Mouse (Mus musculus): ENCODE measurements around the gene Aig1. TPM values are rescaled to one million over a fixed set of nuclear protein-coding genes. Genes with fewer than 3 reads are reported as not detected.
"Not testable (repeated sequence)": the region's sequence is repeated elsewhere in the genome, so short reads cannot be mapped to it uniquely, and the experiment has no call there.

The Aig1 gene
- polyA plus RNA-seq, 2 experiments, result 6.6 to 14.3 TPM

GRCm38 (mm10) chr10:13906261-13906741 lies 37.5 kb upstream of the Aig1 start:
- Histone ChIP-seq H3K4me2 (ENCODE audit: low read depth) (no peak overlapping the region), H3K9ac (replicated peaks) (no peak overlapping the region), H3K27me3 (ENCODE audit: control insufficient read depth, insufficient read depth, low read length) (no peaks in the 10 kb centered on the region), H3K4me1 (replicated peaks; ENCODE audit: control insufficient read depth in 2 of 2, insufficient read depth in 2 of 2, low read length in 1 of 2) (no peaks in the 10 kb centered on the region), H3K9me3 (ENCODE audit: control insufficient read depth, low read length) (no peaks in the 10 kb centered on the region), H3K36me3 (replicated peaks; ENCODE audit: control insufficient read depth, insufficient read depth, low read depth) (no peaks in the 10 kb centered on the region), H3K4me3 (ENCODE audit: insufficient read depth in 1 of 2, low read depth in 2 of 2, low read length in 2 of 2) (no peak overlapping the region), H3K27ac (no peak overlapping the region)
- whole genome bisulfite sequencing (ENCODE audit: insufficient replicate concordance), result 64% methylated on average over 8 of the region's 8 CpGs
- TF ChIP-seq CTCF (IDR thresholded peaks at IDR 0.05; ENCODE audit: low read depth) (no peak), EP300 (IDR thresholded peaks at IDR 0.05; ENCODE audit: low read depth) (no peak)
- no peak for DNase-seq (ENCODE audit: low read depth in 3 of 3, low spot score in 3 of 3)
- no peak for ATAC-seq (ENCODE audit: insufficient read depth)

GRCm38 (mm10) chr10:13905618-13906017 lies 36.8 kb upstream of the Aig1 start:
- 71% methylated on average over 9 of the region's 9 CpGs for WGBS (ENCODE audit: insufficient replicate concordance)
- no peaks in the 10 kb centered on the region for H3K36me3 ChIP-seq (replicated peaks; ENCODE audit: control insufficient read depth, insufficient read depth, low read depth)

GRCm38 (mm10) chr10:13892762-13893161 lies 24.0 kb upstream of the Aig1 start:
- H3K9ac ChIP-seq (replicated peaks); H3K4me2 ChIP-seq (ENCODE audit: low read depth); DNase-seq (ENCODE audit: low read depth in 3 of 3, low spot score in 3 of 3); H3K27ac ChIP-seq; H3K4me1 ChIP-seq (replicated peaks; ENCODE audit: control insufficient read depth in 2 of 2, insufficient read depth in 2 of 2, low read length in 1 of 2); H3K36me3 ChIP-seq (replicated peaks; ENCODE audit: control insufficient read depth, insufficient read depth, low read depth); H3K4me3 ChIP-seq (ENCODE audit: insufficient read depth in 1 of 2, low read depth in 2 of 2, low read length in 2 of 2); H3K27me3 ChIP-seq (ENCODE audit: control insufficient read depth, insufficient read depth, low read length); ATAC-seq (ENCODE audit: insufficient read depth); H3K9me3 ChIP-seq (ENCODE audit: control insufficient read depth, low read length): not testable (repeated sequence)
- WGBS (ENCODE audit: insufficient replicate concordance), result 76% methylated on average over 6 of the region's 7 CpGs

More at GRCm38 (mm10) chr10:13905618-13906017, 36.8 kb upstream of the Aig1 start:
- no peak overlapping the region for H3K4me3 ChIP-seq (ENCODE audit: insufficient read depth in 1 of 2, low read depth in 2 of 2, low read length in 2 of 2)
- no peaks in the 10 kb centered on the region for H3K27me3 ChIP-seq (ENCODE audit: control insufficient read depth, insufficient read depth, low read length)
- no peaks in the 10 kb centered on the region for H3K4me1 ChIP-seq (replicated peaks; ENCODE audit: control insufficient read depth in 2 of 2, insufficient read depth in 2 of 2, low read length in 1 of 2)
- H3K27ac ChIP-seq, result no peak overlapping the region
- DNase-seq (ENCODE audit: low read depth in 3 of 3, low spot score in 3 of 3) (no peak), ATAC-seq (ENCODE audit: insufficient read depth) (no peak)
- H3K9ac ChIP-seq (replicated peaks), result no peak overlapping the region
- no peak overlapping the region for H3K4me2 ChIP-seq (ENCODE audit: low read depth)
- no peak for TF ChIP-seq EP300 (IDR thresholded peaks at IDR 0.05; ENCODE audit: low read depth)
- TF ChIP-seq CTCF (IDR thresholded peaks at IDR 0.05; ENCODE audit: low read depth), result no peak
- no peaks in the 10 kb centered on the region for H3K9me3 ChIP-seq (ENCODE audit: control insufficient read depth, low read length)

- no peak overlapping the region for H3K27ac ChIP-seq
- 76% methylated on average over 10 of the region's 10 CpGs for WGBS (ENCODE audit: insufficient replicate concordance)
- TF ChIP-seq CTCF (IDR thresholded peaks at IDR 0.05; ENCODE audit: low read depth) (no peak), EP300 (IDR thresholded peaks at IDR 0.05; ENCODE audit: low read depth) (no peak)
- peaks cover 6 to 8% of the 10 kb centered on the region in 2 experiments; a peak in 3 of 4 replicates for H3K4me1 ChIP-seq (replicated peaks; ENCODE audit: control insufficient read depth in 2 of 2, insufficient read depth in 2 of 2, low read length in 1 of 2)
- no peaks in the 10 kb centered on the region for H3K9me3 ChIP-seq (ENCODE audit: control insufficient read depth, low read length)
- H3K9ac ChIP-seq (replicated peaks), result no peak overlapping the region
- H3K36me3 ChIP-seq (replicated peaks; ENCODE audit: control insufficient read depth, insufficient read depth, low read depth), result no peaks in the 10 kb centered on the region
- no peaks in the 10 kb centered on the region for H3K27me3 ChIP-seq (ENCODE audit: control insufficient read depth, insufficient read depth, low read length)
- H3K4me3 ChIP-seq (ENCODE audit: insufficient read depth in 1 of 2, low read depth in 2 of 2, low read length in 2 of 2), result no peak overlapping the region
- ATAC-seq (ENCODE audit: insufficient read depth) (no peak), DNase-seq (ENCODE audit: low read depth in 3 of 3, low spot score in 3 of 3) (no peak)
- no peak overlapping the region for H3K4me2 ChIP-seq (ENCODE audit: low read depth)
Measured at GRCm38 (mm10) chr10:13882975-13883875, 14.4 kb upstream of the Aig1 start.

- Histone ChIP-seq H3K27ac (no peak overlapping the region), H3K27me3 (ENCODE audit: control insufficient read depth, insufficient read depth, low read length) (no peaks in the 10 kb centered on the region), H3K4me2 (ENCODE audit: low read depth) (no peak overlapping the region), H3K36me3 (replicated peaks; ENCODE audit: control insufficient read depth, insufficient read depth, low read depth) (no peaks in the 10 kb centered on the region), H3K4me1 (replicated peaks; ENCODE audit: control insufficient read depth in 2 of 2, insufficient read depth in 2 of 2, low read length in 1 of 2) (peaks cover 6 to 8% of the 10 kb centered on the region in 2 experiments; a peak in 3 of 4 replicates), H3K9me3 (ENCODE audit: control insufficient read depth, low read length) (no peaks in the 10 kb centered on the region), H3K4me3 (ENCODE audit: insufficient read depth in 1 of 2, low read depth in 2 of 2, low read length in 2 of 2) (no peak overlapping the region), H3K9ac (replicated peaks) (no peak overlapping the region)
- TF ChIP-seq EP300 (IDR thresholded peaks at IDR 0.05; ENCODE audit: low read depth), result no peak
- TF ChIP-seq CTCF (IDR thresholded peaks at IDR 0.05; ENCODE audit: low read depth), result no peak
- no peak for DNase-seq (ENCODE audit: low read depth in 3 of 3, low spot score in 3 of 3)
- ATAC-seq (ENCODE audit: insufficient read depth), result no peak
- WGBS (ENCODE audit: insufficient replicate concordance), result 57% methylated on average over 9 of the region's 9 CpGs
Measured at GRCm38 (mm10) chr10:13882490-13882889, 13.7 kb upstream of the Aig1 start.

Measured in liver, embryonic 14.5 days (tissue).